Mouse (Mus musculus): ENCODE results near the gene Ubqln1.

GRCm38 (mm10) chr13:58168119-58168518 is 47.3 kb downstream of the Ubqln1 start:
- no peak for TF ChIP-seq CTCF (IDR thresholded peaks at IDR 0.05; ENCODE audit: insufficient read depth, low read length)
- TF ChIP-seq POLR2A (IDR thresholded peaks at IDR 0.05; ENCODE audit: borderline replicate concordance, extremely low read depth, low read depth, low read length), result no peak

Data from lung, adult 2 months (tissue).